Mouse (Mus musculus): ENCODE measurements at regions not wholly inside any gene's neighbourhood (a gene's known extent, or its start where the extent isn't known, plus 50 kb on each side); places are given as distances from the start of the nearest gene placed in this dataset.

- H3K27me3 ChIP-seq (ENCODE audit: control insufficient read depth, insufficient read depth, low read length) = no peaks in the 10 kb centered on the region
- no peak overlapping the region for H3K9ac ChIP-seq (ENCODE audit: low read length)
- H3K4me3 ChIP-seq (ENCODE audit: control insufficient read depth in 1 of 2, insufficient read depth in 1 of 2, low read depth in 1 of 2, low read length in 2 of 2) = no peak overlapping the region
- H3K4me1 ChIP-seq (ENCODE audit: control insufficient read depth in 2 of 2, insufficient read depth in 2 of 2, low read length in 2 of 2) = peaks cover 18 to 27% of the 10 kb centered on the region in 2 experiments
- H3K27ac ChIP-seq (replicated peaks in 1 of 2; ENCODE audit: control insufficient read depth in 1 of 2, insufficient read depth in 1 of 2, low read depth in 2 of 2, low read length in 2 of 2) = peak overlapping the region; percentile 11 to 28; a peak in 2 of 4 replicates
- no peaks in the 10 kb centered on the region for H3K36me3 ChIP-seq (ENCODE audit: control insufficient read depth, insufficient read depth, low read length)
- H3K9me3 ChIP-seq (ENCODE audit: control insufficient read depth, low read length) = no peaks in the 10 kb centered on the region
- WGBS = 10% methylated on average over 6 of the region's 6 CpGs
- 0 out of 2 replicates have a peak, but pooled peaks have one; percentile 26 for ATAC-seq (ENCODE audit: insufficient number of reproducible peaks, insufficient read depth, low FRiP score, low read depth)
- peak overlapping the region; percentile 32 for H3K4me2 ChIP-seq (ENCODE audit: low read length)
Observed at GRCm38 (mm10) chr4:95319036-95319435, 238.3 kb upstream of the Fggy start.

DNA sequence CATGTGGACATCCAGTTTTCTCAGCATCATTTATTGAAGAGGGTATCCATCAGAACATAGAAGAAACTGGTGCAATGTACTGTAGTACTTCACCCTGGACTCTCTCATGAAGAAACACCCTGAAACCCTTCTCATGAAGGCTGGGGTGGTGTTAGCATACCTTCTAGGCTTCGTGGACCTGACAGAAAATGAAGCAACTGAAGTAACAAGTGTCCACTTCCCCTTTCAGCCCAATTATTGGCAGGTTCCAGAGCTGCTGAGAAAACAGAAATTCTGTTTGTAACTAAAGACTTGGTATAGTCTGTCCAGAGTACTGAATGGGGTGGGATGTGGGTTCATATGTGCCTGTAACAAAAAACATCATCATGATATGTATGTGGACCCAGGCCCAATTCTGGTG lies 231.4 kb upstream of the Fggy start:
- no peaks in the 10 kb centered on the region for H3K9me3 ChIP-seq (ENCODE audit: control insufficient read depth, low read length)
- no peaks in the 10 kb centered on the region for H3K27me3 ChIP-seq (ENCODE audit: control insufficient read depth, insufficient read depth, low read length)
- 61% methylated on average over 1 of the region's 1 CpGs for WGBS
- H3K36me3 ChIP-seq (ENCODE audit: control insufficient read depth, insufficient read depth, low read length) = no peaks in the 10 kb centered on the region
- H3K4me3 ChIP-seq (ENCODE audit: control insufficient read depth in 1 of 2, insufficient read depth in 1 of 2, low read depth in 1 of 2, low read length in 2 of 2) = no peak overlapping the region
- ATAC-seq (ENCODE audit: insufficient number of reproducible peaks, insufficient read depth, low FRiP score, low read depth) = no peak
- H3K27ac ChIP-seq (replicated peaks in 1 of 2; ENCODE audit: control insufficient read depth in 1 of 2, insufficient read depth in 1 of 2, low read depth in 2 of 2, low read length in 2 of 2) = no peak overlapping the region
- H3K4me1 ChIP-seq (ENCODE audit: control insufficient read depth in 2 of 2, insufficient read depth in 2 of 2, low read length in 2 of 2) = no peaks in the 10 kb centered on the region
- no peak overlapping the region for H3K4me2 ChIP-seq (ENCODE audit: low read length)
- no peak overlapping the region for H3K9ac ChIP-seq (ENCODE audit: low read length)

DNA sequence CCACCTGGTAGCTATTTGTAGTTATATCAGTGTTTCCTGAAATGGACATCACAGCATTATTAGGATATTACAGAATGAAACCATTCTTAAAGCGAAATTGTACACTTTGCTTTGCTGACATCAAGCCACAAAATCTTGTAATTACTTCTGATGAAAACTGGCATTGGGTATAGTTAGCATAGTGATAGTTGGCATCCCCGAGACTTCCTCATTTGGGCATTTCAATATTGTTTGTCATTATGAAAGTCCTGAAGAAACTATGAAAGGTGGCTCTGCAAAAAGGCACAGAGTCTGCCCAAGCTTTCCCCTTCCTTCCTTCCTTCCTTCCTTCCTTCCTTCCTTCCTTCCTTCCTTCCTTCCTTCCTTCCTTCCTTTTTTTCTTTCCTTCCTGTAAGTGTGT lies 217.5 kb upstream of the Fggy start:
- no peak overlapping the region for H3K4me3 ChIP-seq (ENCODE audit: control insufficient read depth in 1 of 2, insufficient read depth in 1 of 2, low read depth in 1 of 2, low read length in 2 of 2)
- 76% methylated on average over 2 of the region's 2 CpGs for WGBS
- H3K27ac ChIP-seq (replicated peaks in 1 of 2; ENCODE audit: control insufficient read depth in 1 of 2, insufficient read depth in 1 of 2, low read depth in 2 of 2, low read length in 2 of 2) = no peak overlapping the region
- H3K9me3 ChIP-seq (ENCODE audit: control insufficient read depth, low read length) = peaks cover 3% of the 10 kb centered on the region; the same call in 1 of the 2 replicates
- H3K36me3 ChIP-seq (ENCODE audit: control insufficient read depth, insufficient read depth, low read length) = no peaks in the 10 kb centered on the region
- H3K4me1 ChIP-seq (ENCODE audit: control insufficient read depth in 2 of 2, insufficient read depth in 2 of 2, low read length in 2 of 2) = no peaks in the 10 kb centered on the region
- ATAC-seq (ENCODE audit: insufficient number of reproducible peaks, insufficient read depth, low FRiP score, low read depth) = no peak
- no peaks in the 10 kb centered on the region for H3K27me3 ChIP-seq (ENCODE audit: control insufficient read depth, insufficient read depth, low read length)
- H3K4me2 ChIP-seq (ENCODE audit: low read length) = no peak overlapping the region
- no peak overlapping the region for H3K9ac ChIP-seq (ENCODE audit: low read length)

DNA sequence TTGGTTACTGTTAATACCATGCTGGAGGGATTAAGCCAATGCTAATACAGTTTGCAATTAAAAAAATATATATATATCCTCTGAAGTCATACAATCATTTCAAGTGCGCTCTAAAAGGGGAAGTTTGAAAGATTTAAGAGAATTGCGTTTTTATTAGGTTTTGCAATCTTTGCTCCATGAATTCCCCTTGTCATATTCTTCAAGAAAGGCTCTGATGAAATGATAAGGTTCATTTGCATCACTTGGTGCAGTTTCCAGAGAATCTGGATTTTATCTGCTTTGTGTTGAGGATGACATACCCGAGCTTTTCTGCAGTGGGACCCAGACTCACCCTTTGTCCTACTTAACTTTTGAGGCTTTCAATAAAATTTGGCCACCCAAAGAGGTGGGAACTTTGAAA lies 216.4 kb upstream of the Fggy start:
- H3K9me3 ChIP-seq (ENCODE audit: control insufficient read depth, low read length) = peaks cover 3% of the 10 kb centered on the region; the same call in 1 of the 2 replicates

GRCm38 (mm10) chr4:95346722-95347197 lies 210.5 kb upstream of the Fggy start:
- Histone ChIP-seq H3K36me3 (ENCODE audit: control insufficient read depth, insufficient read depth, low read length) (no peaks in the 10 kb centered on the region), H3K4me3 (ENCODE audit: control insufficient read depth in 1 of 2, insufficient read depth in 1 of 2, low read depth in 1 of 2, low read length in 2 of 2) (no peak overlapping the region), H3K9ac (ENCODE audit: low read length) (no peak overlapping the region), H3K9me3 (ENCODE audit: control insufficient read depth, low read length) (no peaks in the 10 kb centered on the region), H3K4me1 (ENCODE audit: control insufficient read depth in 2 of 2, insufficient read depth in 2 of 2, low read length in 2 of 2) (peaks cover 0 to 3% of the 10 kb centered on the region in 2 experiments; a peak in 1 of 4 replicates), H3K27ac (replicated peaks in 1 of 2; ENCODE audit: control insufficient read depth in 1 of 2, insufficient read depth in 1 of 2, low read depth in 2 of 2, low read length in 2 of 2) (no peak overlapping the region), H3K4me2 (ENCODE audit: low read length) (no peak overlapping the region), H3K27me3 (ENCODE audit: control insufficient read depth, insufficient read depth, low read length) (no peaks in the 10 kb centered on the region)
- 48% methylated on average over 3 of the region's 3 CpGs for WGBS
- no peak for ATAC-seq (ENCODE audit: insufficient number of reproducible peaks, insufficient read depth, low FRiP score, low read depth)

More for the DNA sequence above, 216.4 kb upstream of the Fggy start:
- H3K27ac ChIP-seq (replicated peaks in 1 of 2; ENCODE audit: control insufficient read depth in 1 of 2, insufficient read depth in 1 of 2, low read depth in 2 of 2, low read length in 2 of 2) = no peak overlapping the region
- no peaks in the 10 kb centered on the region for H3K36me3 ChIP-seq (ENCODE audit: control insufficient read depth, insufficient read depth, low read length)
- no peaks in the 10 kb centered on the region for H3K4me1 ChIP-seq (ENCODE audit: control insufficient read depth in 2 of 2, insufficient read depth in 2 of 2, low read length in 2 of 2)
- no peak for ATAC-seq (ENCODE audit: insufficient number of reproducible peaks, insufficient read depth, low FRiP score, low read depth)
- no peak overlapping the region for H3K4me2 ChIP-seq (ENCODE audit: low read length)
- 71% methylated on average over 3 of the region's 3 CpGs for WGBS
- no peak overlapping the region for H3K9ac ChIP-seq (ENCODE audit: low read length)
- no peak overlapping the region for H3K4me3 ChIP-seq (ENCODE audit: control insufficient read depth in 1 of 2, insufficient read depth in 1 of 2, low read depth in 1 of 2, low read length in 2 of 2)
- no peaks in the 10 kb centered on the region for H3K27me3 ChIP-seq (ENCODE audit: control insufficient read depth, insufficient read depth, low read length)

- no peaks in the 10 kb centered on the region for H3K27me3 ChIP-seq (ENCODE audit: control insufficient read depth, insufficient read depth, low read length)
- H3K27ac ChIP-seq (replicated peaks in 1 of 2; ENCODE audit: control insufficient read depth in 1 of 2, insufficient read depth in 1 of 2, low read depth in 2 of 2, low read length in 2 of 2) = no peak overlapping the region
- H3K4me2 ChIP-seq (ENCODE audit: low read length) = no peak overlapping the region
- no peak for ATAC-seq (ENCODE audit: insufficient number of reproducible peaks, insufficient read depth, low FRiP score, low read depth)
- no peak overlapping the region for H3K9ac ChIP-seq (ENCODE audit: low read length)
- H3K9me3 ChIP-seq (ENCODE audit: control insufficient read depth, low read length) = no peaks in the 10 kb centered on the region
- 83% methylated on average over 2 of the region's 2 CpGs for WGBS
- no peak overlapping the region for H3K4me3 ChIP-seq (ENCODE audit: control insufficient read depth in 1 of 2, insufficient read depth in 1 of 2, low read depth in 1 of 2, low read length in 2 of 2)
- peaks cover 0 to 3% of the 10 kb centered on the region in 2 experiments; a peak in 1 of 4 replicates for H3K4me1 ChIP-seq (ENCODE audit: control insufficient read depth in 2 of 2, insufficient read depth in 2 of 2, low read length in 2 of 2)
- no peaks in the 10 kb centered on the region for H3K36me3 ChIP-seq (ENCODE audit: control insufficient read depth, insufficient read depth, low read length)
Observed at GRCm38 (mm10) chr4:95347436-95347835, 209.9 kb upstream of the Fggy start.

GRCm38 (mm10) chr4:95348405-95349123 lies 208.7 kb upstream of the Fggy start:
- Histone ChIP-seq H3K27ac (replicated peaks in 1 of 2; ENCODE audit: control insufficient read depth in 1 of 2, insufficient read depth in 1 of 2, low read depth in 2 of 2, low read length in 2 of 2) (no peak overlapping the region), H3K36me3 (ENCODE audit: control insufficient read depth, insufficient read depth, low read length) (no peaks in the 10 kb centered on the region), H3K9me3 (ENCODE audit: control insufficient read depth, low read length) (no peaks in the 10 kb centered on the region), H3K4me3 (ENCODE audit: control insufficient read depth in 1 of 2, insufficient read depth in 1 of 2, low read depth in 1 of 2, low read length in 2 of 2) (no peak overlapping the region), H3K9ac (ENCODE audit: low read length) (no peak overlapping the region), H3K4me2 (ENCODE audit: low read length) (no peak overlapping the region), H3K4me1 (ENCODE audit: control insufficient read depth in 2 of 2, insufficient read depth in 2 of 2, low read length in 2 of 2) (peaks cover 0 to 3% of the 10 kb centered on the region in 2 experiments; a peak in 1 of 4 replicates), H3K27me3 (ENCODE audit: control insufficient read depth, insufficient read depth, low read length) (no peaks in the 10 kb centered on the region)
- ATAC-seq (ENCODE audit: insufficient number of reproducible peaks, insufficient read depth, low FRiP score, low read depth) = no peak
- 68% methylated on average over 4 of the region's 4 CpGs for WGBS

All from heart, embryonic 14.5 days (tissue).